Mouse (Mus musculus) lung, postnatal 0 days (tissue): ENCODE measurements at regions not wholly inside any gene's neighbourhood (a gene's known extent, or its start where the extent isn't known, plus 50 kb on each side); places are given as distances from the start of the nearest gene placed in this dataset.

Experiments used
- ATAC-seq: fragments of 200-750 bp; cut with Nextera tagmentation; 2 replicates; pipeline ENCODE4 v1.8.0; 2017; ENCODE audit warnings: moderate library complexity
- DNase-seq: peaks from one replicate; pipeline ENCODE4 v3.0.0-alpha.2; 2016; ENCODE audit warnings: low spot score
- H3K27ac ChIP-seq: fragments of 300-500 bp; sonication (generic); 2 replicates; pipeline ENCODE4 v1.5.1; 2014; ENCODE audit warnings: antibody characterized with exemption, mild to moderate bottlenecking, low read length, mixed read lengths
- H3K27me3 ChIP-seq: fragments of 300-500 bp; sonication (generic); replicated peaks from 2 replicates; pipeline ENCODE4 v1.6.1; 2014; ENCODE audit warnings: low read length, mixed read lengths; ENCODE audit not compliant: insufficient read depth
- H3K36me3 ChIP-seq: fragments of 300-500 bp; sonication (generic); 2 replicates; pipeline ENCODE4 v1.6.1; 2014; ENCODE audit warnings: low read length, mixed read lengths; ENCODE audit not compliant: insufficient read depth
- H3K4me1 ChIP-seq: fragments of 300-500 bp; sonication (generic); 2 replicates; pipeline ENCODE4 v1.6.1; 2014; ENCODE audit warnings: antibody characterized with exemption, low read depth, low read length, mixed read lengths; ENCODE audit not compliant: insufficient read depth
- H3K4me2 ChIP-seq: fragments of 300-500 bp; sonication (generic); replicated peaks from 2 replicates; pipeline ENCODE4 v1.6.1; 2014; ENCODE audit warnings: low read depth, mild to moderate bottlenecking, low read length, moderate library complexity, mixed read lengths
- H3K4me3 ChIP-seq: fragments of 300-500 bp; sonication (generic); 2 replicates; pipeline ENCODE4 v1.5.1; 2014; ENCODE audit warnings: low read depth, low read length
- H3K9ac ChIP-seq: fragments of 300-500 bp; sonication (generic); replicated peaks from 2 replicates; pipeline ENCODE4 v1.6.1; 2014; ENCODE audit warnings: low read depth, mild to moderate bottlenecking
- H3K9me3 ChIP-seq: fragments of 300-500 bp; sonication (generic); 2 replicates; pipeline ENCODE4 v1.6.1; 2016; ENCODE audit warnings: low read length, mixed read lengths
- CTCF ChIP-seq: IDR thresholded peaks from 2 replicates; pipeline ENCODE4 v1.5.1; 2016; ENCODE audit warnings: antibody characterized with exemption, mild to moderate bottlenecking
- EP300 ChIP-seq: IDR thresholded peaks from 2 replicates; pipeline ENCODE4 v1.6.1; 2016; ENCODE audit warnings: antibody characterized with exemption, mild to moderate bottlenecking, control low read depth
- WGBS: fragments of 180-500 bp; shearing (Covaris S2); extraction: QIAGEN DNeasy Blood & Tissue Kit; methylation state at CpG from one replicate; pipeline ENCODE4 v1.1.7; 2014; 5-methylcytosine and 5-hydroxymethylcytosine counted together

DNA sequence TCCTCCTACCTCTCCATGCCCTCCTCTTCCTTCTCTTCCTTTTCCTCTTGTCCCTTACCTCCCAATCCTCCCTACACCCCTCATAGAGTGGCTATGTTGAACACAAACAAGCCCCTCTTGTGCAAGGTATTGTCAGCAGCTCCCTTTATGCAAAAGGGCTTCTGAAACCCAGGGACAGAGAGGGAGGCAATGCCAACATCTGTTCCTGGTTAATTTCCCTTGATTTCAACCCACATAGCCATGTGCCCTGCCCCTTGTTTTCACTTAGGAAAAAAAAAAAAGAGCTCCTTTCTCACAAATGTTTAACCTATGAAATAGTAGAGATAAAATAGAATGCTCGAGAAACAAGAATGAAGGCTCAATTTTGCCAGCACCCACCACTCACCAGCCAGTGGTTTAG is 333.5 kb downstream of the Bckdhb start:
- WGBS = 71% methylated on average over 1 of the region's 1 CpGs
- Histone ChIP-seq H3K9me3 (no peaks in the 10 kb centered on the region), H3K36me3 (no peaks in the 10 kb centered on the region), H3K9ac (no peak overlapping the region), H3K4me1 (no peaks in the 10 kb centered on the region), H3K4me3 (no peak overlapping the region), H3K27ac (no peak overlapping the region), H3K4me2 (no peak overlapping the region), H3K27me3 (no peaks in the 10 kb centered on the region)
- no peak for DNase-seq
- no peak for ATAC-seq
- TF ChIP-seq CTCF (no peak), EP300 (no peak)

- H3K4me1 ChIP-seq = no peaks in the 10 kb centered on the region
- H3K4me2 ChIP-seq = no peak overlapping the region
- H3K9ac ChIP-seq = no peak overlapping the region
- TF ChIP-seq EP300 = no peak
- no peak for TF ChIP-seq CTCF
- H3K9me3 ChIP-seq = no peaks in the 10 kb centered on the region
- no peak overlapping the region for H3K4me3 ChIP-seq
- no peaks in the 10 kb centered on the region for H3K36me3 ChIP-seq
- ATAC-seq (no peak), DNase-seq (no peak)
- no peak overlapping the region for H3K27ac ChIP-seq
- no peaks in the 10 kb centered on the region for H3K27me3 ChIP-seq
These were observed 334.8 kb downstream of the Bckdhb start for GRCm38 (mm10) chr9:84259751-84260150.

- H3K4me2 ChIP-seq = no peak overlapping the region
- no peak overlapping the region for H3K27ac ChIP-seq
- no peaks in the 10 kb centered on the region for H3K36me3 ChIP-seq
- no peak for ATAC-seq
- H3K9me3 ChIP-seq = no peaks in the 10 kb centered on the region
- no peaks in the 10 kb centered on the region for H3K27me3 ChIP-seq
- no peak overlapping the region for H3K4me3 ChIP-seq
- DNase-seq = no peak
- 55% methylated on average over 5 of the region's 5 CpGs for WGBS
- H3K4me1 ChIP-seq = no peaks in the 10 kb centered on the region
- TF ChIP-seq EP300 (no peak), CTCF (no peak)
- H3K9ac ChIP-seq = no peak overlapping the region
These were observed 337.2 kb downstream of the Bckdhb start for GRCm38 (mm10) chr9:84262151-84262550.

GRCm38 (mm10) chr9:84266974-84267373 is 342.0 kb downstream of the Bckdhb start:
- no peak overlapping the region for H3K4me2 ChIP-seq
- no peaks in the 10 kb centered on the region for H3K27me3 ChIP-seq
- H3K27ac ChIP-seq = no peak overlapping the region
- no peak overlapping the region for H3K9ac ChIP-seq
- WGBS = 37% methylated on average over 7 of the region's 7 CpGs
- no peak for DNase-seq
- no peaks in the 10 kb centered on the region for H3K36me3 ChIP-seq
- no peaks in the 10 kb centered on the region for H3K4me1 ChIP-seq
- H3K9me3 ChIP-seq = no peaks in the 10 kb centered on the region
- no peak overlapping the region for H3K4me3 ChIP-seq
- ATAC-seq = no peak
- TF ChIP-seq CTCF (no peak), EP300 (no peak)

- ATAC-seq = no peak
- DNase-seq = no peak
- Histone ChIP-seq H3K27me3 (no peaks in the 10 kb centered on the region), H3K36me3 (no peaks in the 10 kb centered on the region), H3K27ac (no peak overlapping the region), H3K9ac (no peak overlapping the region), H3K4me1 (no peaks in the 10 kb centered on the region), H3K4me3 (no peak overlapping the region), H3K9me3 (no peaks in the 10 kb centered on the region), H3K4me2 (no peak overlapping the region)
- no peak for TF ChIP-seq EP300
- no peak for TF ChIP-seq CTCF
- WGBS = 53% methylated on average over 3 of the region's 3 CpGs
These were observed 349.7 kb downstream of the Bckdhb start for GRCm38 (mm10) chr9:84274608-84275007.

- Histone ChIP-seq H3K27ac (no peak overlapping the region), H3K4me3 (no peak overlapping the region), H3K9ac (no peak overlapping the region), H3K36me3 (no peaks in the 10 kb centered on the region), H3K27me3 (no peaks in the 10 kb centered on the region), H3K4me1 (no peaks in the 10 kb centered on the region), H3K9me3 (no peaks in the 10 kb centered on the region), H3K4me2 (no peak overlapping the region)
- no peak for DNase-seq
- TF ChIP-seq EP300 = no peak
- no peak for TF ChIP-seq CTCF
- 85% methylated on average over 4 of the region's 4 CpGs for WGBS
- ATAC-seq = no peak
These were observed 353.4 kb downstream of the Bckdhb start for GRCm38 (mm10) chr9:84278295-84278694.

DNA sequence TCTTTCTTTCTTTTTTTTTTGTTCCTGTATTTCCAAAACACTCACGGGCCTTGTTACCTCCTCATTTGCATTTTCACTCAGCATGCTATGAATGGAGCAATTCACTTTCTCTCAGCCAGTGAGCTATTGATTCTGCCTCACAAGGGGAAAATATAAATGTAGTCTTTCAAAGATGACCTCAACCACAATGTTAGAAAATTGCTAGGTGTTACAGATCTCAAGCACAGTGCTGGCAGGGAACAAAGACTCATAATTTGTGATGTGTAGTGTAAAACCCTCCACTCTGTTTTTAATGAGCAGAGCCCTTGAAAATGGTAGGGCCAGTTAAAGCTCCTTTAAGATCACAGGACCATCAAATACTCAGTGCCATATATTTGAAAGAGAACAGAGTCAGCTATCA is 353.8 kb downstream of the Bckdhb start:
- DNase-seq (no peak), ATAC-seq (no peak)
- Histone ChIP-seq H3K9ac (no peak overlapping the region), H3K4me3 (no peak overlapping the region), H3K9me3 (no peaks in the 10 kb centered on the region), H3K27me3 (no peaks in the 10 kb centered on the region), H3K36me3 (no peaks in the 10 kb centered on the region), H3K27ac (no peak overlapping the region), H3K4me2 (no peak overlapping the region), H3K4me1 (no peaks in the 10 kb centered on the region)
- TF ChIP-seq EP300 = no peak
- no peak for TF ChIP-seq CTCF
- WGBS = 71% methylated on average over 1 of the region's 1 CpGs
